Mouse (Mus musculus) neural tube, embryonic 10.5 days (tissue): ENCODE measurements around the gene Enpep.
A peak's percentile ranks its signal among the peaks of the same experiment; 100 is the strongest.

ENCODE experiments used
- DNase-seq: peaks from one replicate; pipeline ENCODE4 v3.0.0-alpha.2; 2017; ENCODE audit warnings: low spot score; ENCODE audit errors: extremely low spot score

Gene Enpep

DNA sequence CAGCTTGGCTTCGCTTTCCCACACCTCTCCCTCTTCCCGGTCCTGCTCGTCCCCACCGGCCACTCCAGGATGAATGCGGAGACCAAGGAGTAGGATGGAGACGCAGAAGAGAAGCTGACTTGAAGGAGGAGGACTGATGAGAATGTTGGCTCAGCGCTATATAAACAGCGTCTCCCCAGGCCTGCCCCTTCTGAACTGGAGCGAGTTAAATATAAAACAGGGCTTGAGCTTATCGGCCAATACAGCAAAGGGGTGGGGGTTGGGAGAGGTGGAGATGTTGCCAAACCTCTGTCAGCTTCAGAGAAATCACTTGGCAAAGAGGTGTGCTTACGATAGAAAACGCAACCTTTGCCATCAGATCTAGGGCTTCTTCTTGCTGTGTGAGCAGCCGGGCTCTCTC lies at the start of gene Enpep:
Gene Enpep (minus strand): TSS at position 135 of the 400 bp plus-strand sequence.
- DNase-seq, result no peak

DNA sequence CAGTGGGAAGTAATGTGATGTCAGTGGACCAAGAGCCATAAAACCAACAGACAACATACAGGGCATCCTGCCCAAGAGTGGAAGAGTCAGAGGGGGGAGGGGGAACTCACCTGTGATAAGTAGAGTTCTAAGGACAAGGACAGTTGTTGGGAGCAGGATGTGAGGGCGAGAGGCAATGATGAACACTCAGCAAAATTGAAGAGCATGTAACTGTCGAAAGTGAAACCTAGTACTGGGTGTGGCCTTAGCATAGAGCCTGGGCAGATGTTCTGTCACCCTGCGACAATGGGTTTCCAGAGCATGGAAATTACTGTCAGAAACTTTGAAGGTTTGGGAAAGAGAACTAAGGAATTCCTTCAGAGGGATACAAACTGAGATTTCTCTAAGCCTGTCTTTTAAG lies 46.6 kb upstream of the Enpep start:
- DNase-seq, result no peak

DNA sequence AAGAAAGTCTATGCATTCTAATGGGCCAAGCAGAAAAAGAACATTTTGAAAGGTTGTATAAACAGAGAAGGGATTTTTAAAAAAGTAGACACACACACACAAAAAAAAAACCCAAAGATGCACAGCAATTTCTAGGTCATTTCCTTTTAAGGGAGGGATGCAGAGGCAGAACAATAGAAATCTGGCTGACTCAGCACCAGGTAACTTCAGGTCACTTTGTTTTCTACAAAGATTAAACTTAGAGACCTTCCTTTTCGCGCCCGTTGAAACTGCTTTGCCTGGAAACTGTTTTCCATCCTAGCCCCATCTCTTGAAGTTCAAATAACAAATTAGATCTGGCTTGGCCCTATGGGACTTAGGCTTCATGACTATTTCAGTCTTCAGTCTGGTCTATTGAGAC lies 42.6 kb upstream of the Enpep start:
- no peak for DNase-seq

DNA sequence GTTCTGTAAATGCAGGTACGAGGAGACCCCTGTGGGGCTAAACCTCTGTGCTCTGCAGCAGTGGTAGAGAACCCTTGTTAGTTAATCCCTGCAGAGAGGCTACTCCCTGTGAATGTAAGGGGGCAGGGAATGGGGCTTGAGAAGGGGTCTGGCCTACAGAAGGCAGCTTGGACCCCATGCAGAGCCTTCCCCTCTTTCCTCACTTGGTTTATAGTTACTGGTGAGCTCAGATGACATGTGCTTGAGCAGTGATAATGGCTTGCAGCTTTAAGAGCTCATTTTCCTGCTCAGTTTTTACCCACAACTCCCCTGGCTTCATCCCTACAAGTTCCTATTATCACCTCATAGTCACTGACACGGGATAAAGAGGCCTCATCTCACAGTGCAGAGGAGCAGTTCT lies 40.6 kb upstream of the Enpep start:
- no peak for DNase-seq

- no peak for DNase-seq
These were observed 37.0 kb upstream of the Enpep start for GRCm38 (mm10) chr3:129369491-129369890.

DNA sequence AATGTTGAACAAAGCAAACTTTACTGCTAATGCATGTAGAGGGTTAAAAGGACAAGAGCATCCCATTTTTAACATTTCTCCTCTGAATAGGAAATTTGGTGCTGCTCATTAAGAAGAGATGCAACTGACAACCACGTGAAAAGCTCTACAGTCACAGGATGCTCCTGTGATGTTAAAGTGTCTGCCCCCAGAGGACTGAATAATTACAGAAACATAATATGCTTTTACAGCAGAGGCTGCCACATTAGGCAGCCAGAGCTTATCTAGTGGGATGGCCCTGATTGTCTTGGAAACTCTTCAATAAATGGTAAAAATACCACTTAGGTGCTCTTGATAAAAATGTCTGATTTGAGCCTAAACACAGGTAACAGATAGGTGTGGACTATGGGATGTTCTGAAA lies 33.4 kb upstream of the Enpep start:
- DNase-seq, result no peak

GRCm38 (mm10) chr3:129364818-129365390 lies 32.4 kb upstream of the Enpep start:
- DNase-seq, result no peak

DNA sequence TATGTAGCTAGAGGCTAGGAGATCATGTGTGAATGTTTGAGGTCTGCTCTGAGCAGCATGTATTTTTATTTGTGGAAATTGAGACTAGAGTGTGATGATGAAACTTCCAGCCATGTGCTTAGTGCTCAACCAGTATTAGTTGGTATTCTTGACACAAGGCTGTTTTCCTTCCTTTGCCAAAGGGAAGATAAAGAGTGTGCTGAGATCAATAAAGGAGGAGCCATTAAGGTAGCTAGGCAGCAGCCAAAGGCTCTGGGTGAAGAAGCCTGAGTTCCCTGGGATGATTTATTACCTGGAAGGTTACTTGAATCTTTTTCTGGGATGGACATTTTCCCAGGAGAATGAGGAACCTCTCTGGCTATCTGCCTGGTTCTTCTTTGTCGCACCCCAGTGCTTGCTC lies 30.9 kb upstream of the Enpep start:
- DNase-seq, result no peak

GRCm38 (mm10) chr3:129358115-129358514 lies 25.6 kb upstream of the Enpep start:
- DNase-seq, result no peak

DNA sequence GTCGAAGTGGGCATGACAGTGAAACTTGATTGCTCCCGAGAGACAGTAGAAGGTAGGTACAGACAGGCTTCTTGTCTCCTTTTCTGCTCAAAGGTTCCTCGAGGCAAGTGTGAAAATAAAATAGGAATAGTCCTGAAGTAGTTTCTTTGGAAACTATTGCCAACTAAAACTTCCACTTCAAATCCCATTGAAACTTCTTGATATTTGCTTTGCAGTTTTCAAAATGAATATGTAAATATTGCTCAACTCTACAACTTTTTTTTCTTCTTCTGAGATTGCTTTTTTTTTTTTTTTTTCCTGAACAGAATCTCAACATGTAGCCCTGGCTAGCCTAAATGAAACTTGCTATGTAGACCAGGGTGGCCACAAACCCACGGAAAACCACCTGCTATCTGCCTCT lies 21.4 kb upstream of the Enpep start:
- DNase-seq, result no peak

GRCm38 (mm10) chr3:129351320-129351877 lies 18.9 kb upstream of the Enpep start:
- no peak for DNase-seq

DNA sequence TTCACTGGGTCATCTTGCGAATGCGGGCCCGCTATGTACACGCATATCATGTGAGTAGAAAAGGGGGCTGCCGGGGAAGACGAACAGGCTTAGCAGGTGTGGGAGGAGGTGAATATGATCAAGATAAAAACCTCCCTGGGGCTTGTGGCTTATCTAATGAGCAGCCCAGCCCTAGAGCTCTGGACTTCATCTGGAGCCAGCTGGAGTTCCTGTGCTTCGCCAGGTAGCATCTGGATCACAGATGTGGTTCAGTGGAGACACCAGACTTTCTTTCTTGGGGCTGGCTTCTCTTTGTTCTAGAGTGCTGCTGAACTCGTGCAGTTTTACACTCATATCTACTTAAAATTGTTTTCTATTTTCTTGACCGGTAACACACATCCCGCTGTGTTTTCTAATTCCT lies 14.8 kb upstream of the Enpep start:
- peak; percentile 21 for DNase-seq

DNA sequence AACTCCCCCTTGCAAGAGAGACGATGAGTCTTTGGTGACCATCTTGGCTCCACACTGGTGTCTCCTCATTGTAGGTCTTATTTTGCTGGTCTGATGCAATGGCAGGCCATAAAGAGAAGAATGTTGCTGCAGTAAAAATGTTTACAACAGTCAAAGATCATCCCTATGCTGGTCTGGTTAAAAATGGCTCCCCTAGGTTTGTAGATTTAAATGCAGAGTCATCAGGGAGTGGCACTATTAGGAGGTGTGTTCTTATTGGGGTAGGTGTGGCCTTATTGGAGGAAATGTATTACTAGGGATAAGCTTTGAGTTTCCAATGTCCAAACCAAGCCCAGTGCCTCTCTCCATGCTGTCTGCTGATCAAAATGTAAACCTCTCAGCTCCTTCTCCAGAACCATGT lies 10.2 kb upstream of the Enpep start:
- DNase-seq, result no peak

- DNase-seq, result no peak
These were observed 8.5 kb upstream of the Enpep start for GRCm38 (mm10) chr3:129341066-129341465.

GRCm38 (mm10) chr3:129338296-129339091 lies 6.0 kb upstream of the Enpep start:
- no peak for DNase-seq

GRCm38 (mm10) chr3:129332142-129332541 lies 378 bp downstream of the Enpep start:
- DNase-seq, result no peak

- no peak for DNase-seq
These were observed 1.1 kb downstream of the Enpep start for GRCm38 (mm10) chr3:129331427-129331826.

- DNase-seq, result no peak
These were observed 4.5 kb downstream of the Enpep start for GRCm38 (mm10) chr3:129328056-129328455.

GRCm38 (mm10) chr3:129321585-129321984 lies 10.9 kb downstream of the Enpep start:
- DNase-seq, result no peak

GRCm38 (mm10) chr3:129317032-129317729 lies 15.3 kb downstream of the Enpep start:
- DNase-seq, result no peak

DNA sequence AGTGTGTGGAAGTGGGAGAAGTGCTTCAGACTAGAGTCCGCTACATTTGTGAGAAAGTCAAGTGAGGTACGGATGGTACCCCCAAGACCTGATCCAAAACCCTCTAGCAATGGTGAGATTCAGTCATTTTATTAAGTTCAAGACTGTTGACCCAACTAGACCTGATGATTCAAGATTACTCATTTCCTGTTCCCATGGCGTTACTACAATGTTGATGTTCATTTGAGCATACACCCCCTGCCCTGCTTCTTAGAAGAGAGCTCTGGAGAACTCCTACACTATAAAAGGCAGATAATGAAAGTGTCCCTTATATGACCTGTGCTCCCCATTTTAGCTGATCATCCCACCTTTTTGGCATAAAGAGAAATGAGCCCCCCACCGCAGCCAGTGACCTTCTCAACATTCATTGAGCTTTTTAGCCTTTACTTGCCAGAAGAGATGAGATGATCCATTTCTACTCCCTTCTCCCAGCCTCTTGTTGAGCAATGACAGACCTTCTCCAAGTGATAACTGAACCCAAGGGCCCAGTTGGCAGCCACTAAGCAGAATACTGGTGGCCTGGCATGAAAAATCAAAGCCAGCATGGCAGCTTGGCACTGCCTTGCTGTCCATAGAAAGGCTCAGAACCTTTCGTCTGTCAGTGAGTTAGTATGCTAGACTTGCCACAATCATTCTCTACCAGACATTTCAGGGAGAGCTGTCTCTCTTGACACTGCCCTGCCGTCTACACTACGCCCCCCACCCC lies 18.7 kb downstream of the Enpep start:
- DNase-seq, result no peak

DNA sequence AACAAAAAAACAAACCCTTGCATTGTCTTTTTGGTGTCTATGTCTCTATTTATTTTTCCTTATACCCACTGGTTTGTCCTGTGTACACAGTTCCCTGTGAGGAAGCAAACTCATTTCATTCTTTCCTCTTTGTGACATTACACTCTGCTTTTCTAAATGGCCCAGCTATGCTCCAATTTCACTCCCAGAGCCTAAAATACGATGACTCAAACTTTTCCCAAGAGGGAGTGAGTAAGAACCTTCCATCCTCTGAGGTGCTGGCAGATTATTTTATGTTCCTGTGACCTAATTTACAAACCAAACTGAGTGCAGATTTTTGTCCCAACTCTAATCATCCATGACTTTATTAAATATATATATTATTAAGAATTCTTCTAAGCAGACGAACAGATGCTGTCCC lies 19.3 kb downstream of the Enpep start:
- no peak for DNase-seq
